Mouse (Mus musculus): ENCODE data around the gene Nudt5. TPM values are rescaled to one million over a fixed set of nuclear protein-coding genes. Genes with fewer than 3 reads are reported as not detected.

The Nudt5 gene
- polyA plus RNA-seq, 1 experiment from 2014 or later, result 24.1 TPM

- Histone ChIP-seq H3K4me2 (replicated peaks; ENCODE audit: low read depth) (no peak overlapping the region), H3K9me3 (ENCODE audit: control insufficient read depth) (no peaks in the 10 kb centered on the region), H3K27me3 (replicated peaks; ENCODE audit: control insufficient read depth, insufficient read depth, low read length) (no peaks in the 10 kb centered on the region), H3K27ac (ENCODE audit: low read depth, low read length) (no peak overlapping the region), H3K9ac (ENCODE audit: low read depth, low read length) (no peak overlapping the region), H3K4me1 (replicated peaks; ENCODE audit: control insufficient read depth, insufficient read depth, low read length) (no peaks in the 10 kb centered on the region; the same call in 1 of the 2 replicates), H3K4me3 (ENCODE audit: low read depth, low read length) (no peak overlapping the region), H3K36me3 (ENCODE audit: control insufficient read depth, insufficient read depth) (peaks cover 10% of the 10 kb centered on the region)
- ATAC-seq, result no peak
- 73% methylated on average over 9 of the region's 9 CpGs for WGBS
- no peak for TF ChIP-seq CTCF (IDR thresholded peaks at IDR 0.05; ENCODE audit: low read depth)
Observed at GRCm38 (mm10) chr2:5851116-5851515, 6.3 kb downstream of the Nudt5 start.

GRCm38 (mm10) chr2:5851866-5852265 is 7.0 kb downstream of the Nudt5 start:
- Histone ChIP-seq H3K27me3 (replicated peaks; ENCODE audit: control insufficient read depth, insufficient read depth, low read length) (no peaks in the 10 kb centered on the region), H3K4me3 (ENCODE audit: low read depth, low read length) (no peak overlapping the region), H3K9me3 (ENCODE audit: control insufficient read depth) (no peaks in the 10 kb centered on the region), H3K4me1 (replicated peaks; ENCODE audit: control insufficient read depth, insufficient read depth, low read length) (no peaks in the 10 kb centered on the region; the same call in 1 of the 2 replicates), H3K36me3 (ENCODE audit: control insufficient read depth, insufficient read depth) (peaks cover 11% of the 10 kb centered on the region), H3K27ac (ENCODE audit: low read depth, low read length) (no peak overlapping the region), H3K9ac (ENCODE audit: low read depth, low read length) (no peak overlapping the region), H3K4me2 (replicated peaks; ENCODE audit: low read depth) (no peak overlapping the region)
- 75% methylated on average over 5 of the region's 5 CpGs for WGBS
- no peak for ATAC-seq
- TF ChIP-seq CTCF (IDR thresholded peaks at IDR 0.05; ENCODE audit: low read depth), result no peak

GRCm38 (mm10) chr2:5862834-5863233 is 18.0 kb downstream of the Nudt5 start, which contains the start of gene Gm13199:
TSS of gene Gm13199 (minus strand) at chr2:5862934.
- Histone ChIP-seq H3K9me3 (ENCODE audit: control insufficient read depth) (no peaks in the 10 kb centered on the region), H3K4me2 (replicated peaks; ENCODE audit: low read depth) (no peak within 1 kb of the TSS), H3K27me3 (replicated peaks; ENCODE audit: control insufficient read depth, insufficient read depth, low read length) (no peaks in the 10 kb centered on the region), H3K4me3 (ENCODE audit: low read depth, low read length) (no peak within 1 kb of the TSS), H3K9ac (ENCODE audit: low read depth, low read length) (no peak within 1 kb of the TSS), H3K27ac (ENCODE audit: low read depth, low read length) (no peak within 1 kb of the TSS), H3K4me1 (replicated peaks; ENCODE audit: control insufficient read depth, insufficient read depth, low read length) (no peaks in the 10 kb centered on the region), H3K36me3 (ENCODE audit: control insufficient read depth, insufficient read depth) (peaks cover 40% of the 10 kb centered on the region)
- WGBS, result 93% methylated on average over 3 of the region's 3 CpGs
- ATAC-seq, result no peak
- no peak for TF ChIP-seq CTCF (IDR thresholded peaks at IDR 0.05; ENCODE audit: low read depth)

GRCm38 (mm10) chr2:5867681-5868080 is 22.9 kb downstream of the Nudt5 start:
- 80% methylated on average over 2 of the region's 2 CpGs for WGBS
- no peaks in the 10 kb centered on the region for H3K4me1 ChIP-seq (replicated peaks; ENCODE audit: control insufficient read depth, insufficient read depth, low read length)
- no peak overlapping the region for H3K4me2 ChIP-seq (replicated peaks; ENCODE audit: low read depth)
- ATAC-seq, result no peak
- no peaks in the 10 kb centered on the region for H3K27me3 ChIP-seq (replicated peaks; ENCODE audit: control insufficient read depth, insufficient read depth, low read length)
- H3K9ac ChIP-seq (ENCODE audit: low read depth, low read length), result no peak overlapping the region
- H3K9me3 ChIP-seq (ENCODE audit: control insufficient read depth), result no peaks in the 10 kb centered on the region
- H3K4me3 ChIP-seq (ENCODE audit: low read depth, low read length), result no peak overlapping the region
- no peak overlapping the region for H3K27ac ChIP-seq (ENCODE audit: low read depth, low read length)
- H3K36me3 ChIP-seq (ENCODE audit: control insufficient read depth, insufficient read depth), result peaks cover 53% of the 10 kb centered on the region
- TF ChIP-seq CTCF (IDR thresholded peaks at IDR 0.05; ENCODE audit: low read depth), result no peak

- H3K4me2 ChIP-seq (replicated peaks; ENCODE audit: low read depth), result no peak overlapping the region
- H3K9ac ChIP-seq (ENCODE audit: low read depth, low read length), result no peak overlapping the region
- no peaks in the 10 kb centered on the region for H3K4me1 ChIP-seq (replicated peaks; ENCODE audit: control insufficient read depth, insufficient read depth, low read length)
- no peak for TF ChIP-seq CTCF (IDR thresholded peaks at IDR 0.05; ENCODE audit: low read depth)
- no peak overlapping the region for H3K27ac ChIP-seq (ENCODE audit: low read depth, low read length)
- peaks cover 58% of the 10 kb centered on the region for H3K36me3 ChIP-seq (ENCODE audit: control insufficient read depth, insufficient read depth)
- no peak overlapping the region for H3K4me3 ChIP-seq (ENCODE audit: low read depth, low read length)
- H3K27me3 ChIP-seq (replicated peaks; ENCODE audit: control insufficient read depth, insufficient read depth, low read length), result no peaks in the 10 kb centered on the region
- ATAC-seq, result no peak
- WGBS, result 89% methylated on average over 5 of the region's 5 CpGs
- H3K9me3 ChIP-seq (ENCODE audit: control insufficient read depth), result no peaks in the 10 kb centered on the region
Observed at GRCm38 (mm10) chr2:5869746-5870145, 24.9 kb downstream of the Nudt5 start.

GRCm38 (mm10) chr2:5877446-5877845 is 32.6 kb downstream of the Nudt5 start:
- no peak for TF ChIP-seq CTCF (IDR thresholded peaks at IDR 0.05; ENCODE audit: low read depth)
- no peak overlapping the region for H3K4me2 ChIP-seq (replicated peaks; ENCODE audit: low read depth)
- 43% methylated on average over 3 of the region's 3 CpGs for WGBS
- no peak overlapping the region for H3K4me3 ChIP-seq (ENCODE audit: low read depth, low read length)
- H3K27me3 ChIP-seq (replicated peaks; ENCODE audit: control insufficient read depth, insufficient read depth, low read length), result no peaks in the 10 kb centered on the region
- H3K9me3 ChIP-seq (ENCODE audit: control insufficient read depth), result no peaks in the 10 kb centered on the region
- H3K36me3 ChIP-seq (ENCODE audit: control insufficient read depth, insufficient read depth), result peaks cover 72% of the 10 kb centered on the region
- no peaks in the 10 kb centered on the region for H3K4me1 ChIP-seq (replicated peaks; ENCODE audit: control insufficient read depth, insufficient read depth, low read length)
- no peak for ATAC-seq
- no peak overlapping the region; the same call in 1 of the 2 replicates for H3K27ac ChIP-seq (ENCODE audit: low read depth, low read length)
- H3K9ac ChIP-seq (ENCODE audit: low read depth, low read length), result no peak overlapping the region

GRCm38 (mm10) chr2:5888865-5889264 is 44.0 kb downstream of the Nudt5 start:
- 69% methylated on average over 5 of the region's 5 CpGs for WGBS
- H3K27ac ChIP-seq (ENCODE audit: low read depth, low read length), result no peak overlapping the region
- H3K9me3 ChIP-seq (ENCODE audit: control insufficient read depth), result no peaks in the 10 kb centered on the region
- no peak for ATAC-seq
- no peak overlapping the region for H3K9ac ChIP-seq (ENCODE audit: low read depth, low read length)
- peaks cover 49% of the 10 kb centered on the region for H3K36me3 ChIP-seq (ENCODE audit: control insufficient read depth, insufficient read depth)
- 0 out of 2 replicates have a peak, but pooled peaks cover 3% of the 10 kb centered on the region for H3K4me1 ChIP-seq (replicated peaks; ENCODE audit: control insufficient read depth, insufficient read depth, low read length)
- no peak overlapping the region for H3K4me3 ChIP-seq (ENCODE audit: low read depth, low read length)
- no peak overlapping the region for H3K4me2 ChIP-seq (replicated peaks; ENCODE audit: low read depth)
- no peaks in the 10 kb centered on the region for H3K27me3 ChIP-seq (replicated peaks; ENCODE audit: control insufficient read depth, insufficient read depth, low read length)
- TF ChIP-seq CTCF (IDR thresholded peaks at IDR 0.05; ENCODE audit: low read depth), result no peak
